Mouse (Mus musculus) kidney, embryonic 14.5 days (tissue): ENCODE measurements around the gene Tceanc2. TPM values are rescaled to one million over a fixed set of nuclear protein-coding genes. Genes with fewer than 3 reads are reported as not detected.

Experiments
- ATAC-seq: fragments of 200-750 bp; cut with Nextera tagmentation; 2 replicates; pipeline ENCODE4 v1.8.0; 2017; ENCODE audit warnings: moderate number of reproducible peaks, mild to moderate bottlenecking, moderate TSS enrichment, moderate library complexity; ENCODE audit not compliant: low FRiP score, low TSS enrichment
- H3K27ac ChIP-seq: fragments of 300-500 bp; sonication (generic); 2 replicates; pipeline ENCODE4 v1.5.1; 2014; ENCODE audit warnings: low read depth, mild to moderate bottlenecking, low read length, moderate library complexity, mixed read lengths
- H3K27me3 ChIP-seq: fragments of 300-500 bp; sonication (generic); 2 replicates; pipeline ENCODE4 v1.6.1; 2014; ENCODE audit warnings: mild to moderate bottlenecking, low read length; ENCODE audit not compliant: control insufficient read depth, insufficient read depth
- H3K36me3 ChIP-seq: fragments of 300-500 bp; sonication (generic); 2 replicates; pipeline ENCODE4 v1.6.1; 2014; ENCODE audit warnings: low read length, mixed read lengths; ENCODE audit not compliant: control insufficient read depth, insufficient read depth
- H3K4me1 ChIP-seq: fragments of 300-500 bp; sonication (generic); 2 replicates; pipeline ENCODE4 v1.6.1; 2014; ENCODE audit warnings: low read length, mixed read lengths; ENCODE audit not compliant: control insufficient read depth, insufficient read depth
- H3K4me2 ChIP-seq: fragments of 300-500 bp; sonication (generic); replicated peaks from 2 replicates; pipeline ENCODE4 v1.6.1; 2014; ENCODE audit warnings: low read depth, mild to moderate bottlenecking, low read length
- H3K4me3 ChIP-seq: fragments of 300-500 bp; sonication (generic); 2 replicates; pipeline ENCODE4 v1.5.1; 2014; ENCODE audit warnings: mild to moderate bottlenecking, low read length
- H3K9ac ChIP-seq: fragments of 300-500 bp; sonication (generic); 2 replicates; pipeline ENCODE4 v1.6.1; 2014; ENCODE audit warnings: low read depth, mild to moderate bottlenecking, low read length, moderate library complexity
- H3K9me3 ChIP-seq: fragments of 300-500 bp; sonication (generic); 2 replicates; pipeline ENCODE4 v1.6.1; 2016; ENCODE audit warnings: low read length; ENCODE audit not compliant: control insufficient read depth
- WGBS: fragments of 180-500 bp; shearing (Covaris S2); extraction: QIAGEN DNeasy Blood & Tissue Kit; methylation state at CpG from one replicate; pipeline ENCODE4 v1.1.7; 2014; 5-methylcytosine and 5-hydroxymethylcytosine counted together
- polyA plus RNA-seq: library from polyadenylated mRNA; unstranded; fragments of >200 nt; fragmentation: Nextera tagmentation; extraction: Ambion mirVana; gene quantifications from 2 replicates; pipeline ENCODE4 v1.2.1, GENCODE M21; 2014

The Tceanc2 gene
- 31.7 and 39.3 TPM in 2 replicates for polyA plus RNA-seq

GRCm38 (mm10) chr4:107178830-107179490 is at the start of gene Tceanc2:
TSS of gene Tceanc2 (minus strand) at chr4:107179116.
- Histone ChIP-seq H3K4me2 (peak within 1 kb of the TSS; percentile 66), H3K27ac (peak within 1 kb of the TSS; percentile 98), H3K4me1 (peaks cover 19% of the 10 kb centered on the region), H3K36me3 (peaks cover 12% of the 10 kb centered on the region; the same call in 1 of the 2 replicates), H3K9me3 (no peaks in the 10 kb centered on the region), H3K4me3 (peak within 1 kb of the TSS; percentile 86), H3K9ac (peak within 1 kb of the TSS; percentile 86), H3K27me3 (no peaks in the 10 kb centered on the region)
- WGBS = under 1% methylated on average over 47 of the region's 47 CpGs
- peak; percentile 26 for ATAC-seq

- H3K36me3 ChIP-seq = peaks cover under 1% of the 10 kb centered on the region; the same call in 1 of the 2 replicates
- H3K4me3 ChIP-seq = no peak overlapping the region
- H3K9me3 ChIP-seq = no peaks in the 10 kb centered on the region
- no peak overlapping the region for H3K9ac ChIP-seq
- H3K27me3 ChIP-seq = no peaks in the 10 kb centered on the region
- H3K4me2 ChIP-seq = no peak overlapping the region
- WGBS = 94% methylated on average over 2 of the region's 2 CpGs
- ATAC-seq = no peak
- H3K27ac ChIP-seq = no peak overlapping the region
- H3K4me1 ChIP-seq = no peaks in the 10 kb centered on the region
These were observed 47.4 kb upstream of the Tceanc2 start for GRCm38 (mm10) chr4:107226313-107226712.

- H3K4me3 ChIP-seq = no peak overlapping the region
- ATAC-seq = peak; percentile 32; the same call in 1 of the 2 replicates
- H3K27ac ChIP-seq = no peak overlapping the region
- no peaks in the 10 kb centered on the region for H3K4me1 ChIP-seq
- H3K4me2 ChIP-seq = no peak overlapping the region
- H3K9me3 ChIP-seq = no peaks in the 10 kb centered on the region
- H3K27me3 ChIP-seq = no peaks in the 10 kb centered on the region
- H3K36me3 ChIP-seq = no peaks in the 10 kb centered on the region
- H3K9ac ChIP-seq = no peak overlapping the region
- WGBS = 73% methylated on average over 11 of the region's 11 CpGs
These were observed 44.6 kb upstream of the Tceanc2 start for GRCm38 (mm10) chr4:107223225-107224204.

GRCm38 (mm10) chr4:107221524-107221923 is 42.6 kb upstream of the Tceanc2 start:
- Histone ChIP-seq H3K27me3 (no peaks in the 10 kb centered on the region), H3K36me3 (no peaks in the 10 kb centered on the region), H3K9ac (no peak overlapping the region), H3K9me3 (no peaks in the 10 kb centered on the region), H3K4me2 (no peak overlapping the region), H3K4me3 (no peak overlapping the region), H3K4me1 (no peaks in the 10 kb centered on the region), H3K27ac (no peak overlapping the region)
- 92% methylated on average over 5 of the region's 5 CpGs for WGBS
- ATAC-seq = no peak

GRCm38 (mm10) chr4:107217574-107217973 is 38.7 kb upstream of the Tceanc2 start:
- no peaks in the 10 kb centered on the region for H3K36me3 ChIP-seq
- H3K4me1 ChIP-seq = no peaks in the 10 kb centered on the region; the same call in 1 of the 2 replicates
- no peaks in the 10 kb centered on the region for H3K27me3 ChIP-seq
- H3K4me2 ChIP-seq = no peak overlapping the region
- 88% methylated on average over 9 of the region's 9 CpGs for WGBS
- H3K27ac ChIP-seq = no peak overlapping the region
- H3K9me3 ChIP-seq = no peaks in the 10 kb centered on the region
- no peak for ATAC-seq
- H3K4me3 ChIP-seq = no peak overlapping the region
- no peak overlapping the region for H3K9ac ChIP-seq

DNA sequence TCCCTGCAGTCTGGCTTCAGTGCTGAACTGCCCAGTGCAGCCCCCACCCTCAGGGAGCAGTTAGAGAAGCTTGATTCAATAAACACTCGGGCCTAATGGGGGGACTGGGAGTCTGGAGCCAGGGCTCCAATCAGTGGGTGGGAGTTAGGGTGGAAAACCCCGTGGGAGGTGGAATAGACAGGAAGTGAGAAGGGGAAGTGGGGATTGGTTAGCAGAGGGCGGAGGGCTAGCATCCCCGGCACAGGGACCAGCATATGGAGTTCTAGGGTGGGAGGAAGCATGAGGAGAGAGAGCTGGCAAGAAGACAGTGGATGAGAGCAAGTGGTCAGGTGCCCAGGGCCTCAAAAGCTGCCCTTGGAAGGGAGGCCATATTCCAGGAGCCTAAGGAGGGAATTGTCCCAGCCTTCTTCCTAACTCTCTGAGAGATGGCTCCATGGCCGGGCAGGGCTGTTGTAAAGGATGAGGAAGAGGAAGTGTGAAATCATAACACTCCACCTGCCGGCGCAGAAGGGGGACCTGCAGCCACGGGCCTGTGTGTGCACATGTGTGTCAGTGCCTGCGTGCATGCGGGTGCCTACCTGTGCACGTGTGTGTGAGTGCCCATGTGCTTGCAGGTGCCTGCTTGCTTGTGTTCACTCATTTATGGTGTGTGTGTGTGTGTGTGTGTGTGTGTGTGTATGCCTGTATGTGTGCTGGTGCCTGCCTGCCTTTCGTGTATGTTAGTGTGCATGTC is 34.5 kb upstream of the Tceanc2 start:
- Histone ChIP-seq H3K27ac (no peak overlapping the region), H3K9me3 (no peaks in the 10 kb centered on the region), H3K9ac (no peak overlapping the region), H3K4me3 (no peak overlapping the region), H3K4me2 (no peak overlapping the region), H3K27me3 (no peaks in the 10 kb centered on the region), H3K36me3 (no peaks in the 10 kb centered on the region; the same call in 1 of the 2 replicates), H3K4me1 (peaks cover 4% of the 10 kb centered on the region; the same call in 1 of the 2 replicates)
- ATAC-seq = no peak
- WGBS = 61% methylated on average over 12 of the region's 12 CpGs

GRCm38 (mm10) chr4:107211936-107212335 is 33.0 kb upstream of the Tceanc2 start:
- Histone ChIP-seq H3K4me3 (no peak overlapping the region), H3K9ac (no peak overlapping the region), H3K36me3 (no peaks in the 10 kb centered on the region; the same call in 1 of the 2 replicates), H3K4me2 (no peak overlapping the region), H3K9me3 (no peaks in the 10 kb centered on the region), H3K27me3 (no peaks in the 10 kb centered on the region), H3K4me1 (peaks cover 4% of the 10 kb centered on the region; the same call in 1 of the 2 replicates), H3K27ac (no peak overlapping the region)
- WGBS = 87% methylated on average over 5 of the region's 5 CpGs
- no peak for ATAC-seq

DNA sequence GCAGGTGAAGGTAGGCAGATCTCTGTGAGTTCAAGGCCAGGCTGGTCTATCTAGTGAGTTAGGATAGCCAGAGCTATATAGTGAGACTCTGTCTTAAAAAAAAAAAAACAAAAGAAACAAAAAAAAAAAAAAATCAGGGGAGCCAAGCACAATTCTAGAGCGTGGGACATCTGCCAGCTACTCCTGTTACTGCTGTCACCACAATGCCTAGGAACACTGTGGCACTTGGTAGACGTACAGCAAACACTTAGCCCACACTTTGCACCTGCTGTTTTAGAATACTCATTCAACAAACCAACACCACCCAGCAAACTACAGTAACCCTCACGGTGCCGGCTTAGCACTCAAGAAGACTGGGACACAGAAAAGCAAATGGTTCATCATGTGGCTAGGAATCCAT is 32.5 kb upstream of the Tceanc2 start:
- 74% methylated on average over 4 of the region's 4 CpGs for WGBS
- no peaks in the 10 kb centered on the region for H3K27me3 ChIP-seq
- H3K4me2 ChIP-seq = no peak overlapping the region
- H3K4me1 ChIP-seq = peaks cover 4% of the 10 kb centered on the region; the same call in 1 of the 2 replicates
- H3K9me3 ChIP-seq = no peaks in the 10 kb centered on the region
- no peak overlapping the region for H3K9ac ChIP-seq
- ATAC-seq = no peak
- H3K4me3 ChIP-seq = no peak overlapping the region
- no peaks in the 10 kb centered on the region; the same call in 1 of the 2 replicates for H3K36me3 ChIP-seq
- H3K27ac ChIP-seq = no peak overlapping the region
